Mouse (Mus musculus): ENCODE results near the gene 4930402F06Rik. TPM values are rescaled to one million over a fixed set of nuclear protein-coding genes. Genes with fewer than 3 reads are reported as not detected.

The 4930402F06Rik gene
- polyA plus RNA-seq, 1 experiment: not detected

GRCm38 (mm10) chr2:35419671-35420070 is 22.7 kb upstream of the 4930402F06Rik start:
- H3K27me3 ChIP-seq (replicated peaks): no peaks in the 10 kb centered on the region
- H3K4me3 ChIP-seq (replicated peaks): no peak overlapping the region
- H3K36me3 ChIP-seq (replicated peaks; ENCODE audit: low read length): peaks cover 99% of the 10 kb centered on the region
- TF ChIP-seq GATA1 (IDR thresholded peaks at IDR 0.05; ENCODE audit: borderline replicate concordance, low read length) (no peak), FLI1 (IDR thresholded peaks at IDR 0.05; ENCODE audit: low read length) (no peak)
- peaks cover 92% of the 10 kb centered on the region for H3K4me1 ChIP-seq
- peaks cover 11% of the 10 kb centered on the region; the same call in 1 of the 2 replicates for H3K9me3 ChIP-seq

- H3K27me3 ChIP-seq (replicated peaks): no peaks in the 10 kb centered on the region
- H3K4me3 ChIP-seq (replicated peaks): no peak overlapping the region
- peaks cover 11% of the 10 kb centered on the region; the same call in 1 of the 2 replicates for H3K9me3 ChIP-seq
- TF ChIP-seq GATA1 (IDR thresholded peaks at IDR 0.05; ENCODE audit: borderline replicate concordance, low read length): no peak
- no peak for TF ChIP-seq FLI1 (IDR thresholded peaks at IDR 0.05; ENCODE audit: low read length)
- H3K36me3 ChIP-seq (replicated peaks; ENCODE audit: low read length): peaks cover 99% of the 10 kb centered on the region
- peaks cover 93% of the 10 kb centered on the region for H3K4me1 ChIP-seq
These were observed 22.3 kb upstream of the 4930402F06Rik start for GRCm38 (mm10) chr2:35419243-35419642.

- H3K27me3 ChIP-seq (replicated peaks): no peaks in the 10 kb centered on the region
- TF ChIP-seq FLI1 (IDR thresholded peaks at IDR 0.05; ENCODE audit: low read length) (no peak), GATA1 (IDR thresholded peaks at IDR 0.05; ENCODE audit: borderline replicate concordance, low read length) (0 out of 3 replicates have a peak, but pooled peaks have one; percentile 30)
- peaks cover 11% of the 10 kb centered on the region; the same call in 1 of the 2 replicates for H3K9me3 ChIP-seq
- peaks cover 94% of the 10 kb centered on the region for H3K4me1 ChIP-seq
- H3K36me3 ChIP-seq (replicated peaks; ENCODE audit: low read length): peaks cover 99% of the 10 kb centered on the region
- H3K4me3 ChIP-seq (replicated peaks): peak overlapping the region; percentile 66
These were observed 20.3 kb upstream of the 4930402F06Rik start for GRCm38 (mm10) chr2:35417231-35417630.

- peaks cover 99% of the 10 kb centered on the region for H3K36me3 ChIP-seq (replicated peaks; ENCODE audit: low read length)
- H3K4me1 ChIP-seq: peaks cover 93% of the 10 kb centered on the region
- no peaks in the 10 kb centered on the region for H3K27me3 ChIP-seq (replicated peaks)
- H3K9me3 ChIP-seq: peaks cover 11% of the 10 kb centered on the region; the same call in 1 of the 2 replicates
- no peak overlapping the region for H3K4me3 ChIP-seq (replicated peaks)
- TF ChIP-seq GATA1 (IDR thresholded peaks at IDR 0.05; ENCODE audit: borderline replicate concordance, low read length): no peak
These were observed 19.5 kb upstream of the 4930402F06Rik start for GRCm38 (mm10) chr2:35416473-35416872.

GRCm38 (mm10) chr2:35412810-35413209 is 15.8 kb upstream of the 4930402F06Rik start:
- Histone ChIP-seq H3K36me3 (replicated peaks; ENCODE audit: low read length) (peaks cover 99% of the 10 kb centered on the region), H3K9me3 (no peaks in the 10 kb centered on the region), H3K4me1 (peaks cover 91% of the 10 kb centered on the region), H3K27me3 (replicated peaks) (no peaks in the 10 kb centered on the region), H3K4me3 (replicated peaks) (no peak overlapping the region)
- no peak for TF ChIP-seq GATA1 (IDR thresholded peaks at IDR 0.05; ENCODE audit: borderline replicate concordance, low read length)
- no peak for TF ChIP-seq FLI1 (IDR thresholded peaks at IDR 0.05; ENCODE audit: low read length)

- Histone ChIP-seq H3K36me3 (replicated peaks; ENCODE audit: low read length) (peaks cover 99% of the 10 kb centered on the region), H3K27me3 (replicated peaks) (no peaks in the 10 kb centered on the region), H3K9me3 (no peaks in the 10 kb centered on the region), H3K4me1 (peaks cover 91% of the 10 kb centered on the region), H3K4me3 (replicated peaks) (no peak overlapping the region)
- TF ChIP-seq FLI1 (IDR thresholded peaks at IDR 0.05; ENCODE audit: low read length): no peak
- TF ChIP-seq GATA1 (IDR thresholded peaks at IDR 0.05; ENCODE audit: borderline replicate concordance, low read length): no peak
These were observed 15.3 kb upstream of the 4930402F06Rik start for GRCm38 (mm10) chr2:35412246-35412645.

GRCm38 (mm10) chr2:35411640-35412190 is 14.7 kb upstream of the 4930402F06Rik start:
- Histone ChIP-seq H3K9me3 (no peaks in the 10 kb centered on the region), H3K4me1 (peaks cover 87% of the 10 kb centered on the region), H3K4me3 (replicated peaks) (no peak overlapping the region), H3K27me3 (replicated peaks) (no peaks in the 10 kb centered on the region), H3K36me3 (replicated peaks; ENCODE audit: low read length) (peaks cover 99% of the 10 kb centered on the region)
- TF ChIP-seq FLI1 (IDR thresholded peaks at IDR 0.05; ENCODE audit: low read length): no peak
- TF ChIP-seq GATA1 (IDR thresholded peaks at IDR 0.05; ENCODE audit: borderline replicate concordance, low read length): no peak

- H3K9me3 ChIP-seq: no peaks in the 10 kb centered on the region
- peaks cover 96% of the 10 kb centered on the region for H3K36me3 ChIP-seq (replicated peaks; ENCODE audit: low read length)
- TF ChIP-seq FLI1 (IDR thresholded peaks at IDR 0.05; ENCODE audit: low read length) (no peak), GATA1 (IDR thresholded peaks at IDR 0.05; ENCODE audit: borderline replicate concordance, low read length) (no peak)
- peaks cover 77% of the 10 kb centered on the region for H3K4me1 ChIP-seq
- H3K4me3 ChIP-seq (replicated peaks): no peak overlapping the region
- no peaks in the 10 kb centered on the region for H3K27me3 ChIP-seq (replicated peaks)
These were observed 12.5 kb upstream of the 4930402F06Rik start for GRCm38 (mm10) chr2:35409466-35409865.

- no peaks in the 10 kb centered on the region for H3K27me3 ChIP-seq (replicated peaks)
- no peak overlapping the region for H3K4me3 ChIP-seq (replicated peaks)
- no peak for TF ChIP-seq FLI1 (IDR thresholded peaks at IDR 0.05; ENCODE audit: low read length)
- no peak for TF ChIP-seq GATA1 (IDR thresholded peaks at IDR 0.05; ENCODE audit: borderline replicate concordance, low read length)
- H3K9me3 ChIP-seq: no peaks in the 10 kb centered on the region
- H3K4me1 ChIP-seq: peaks cover 71% of the 10 kb centered on the region
- peaks cover 96% of the 10 kb centered on the region for H3K36me3 ChIP-seq (replicated peaks; ENCODE audit: low read length)
These were observed 11.6 kb upstream of the 4930402F06Rik start for GRCm38 (mm10) chr2:35408409-35409110.

GRCm38 (mm10) chr2:35407878-35408277 is 10.9 kb upstream of the 4930402F06Rik start:
- H3K4me3 ChIP-seq (replicated peaks): peak overlapping the region; percentile 44
- TF ChIP-seq FLI1 (IDR thresholded peaks at IDR 0.05; ENCODE audit: low read length): no peak
- TF ChIP-seq GATA1 (IDR thresholded peaks at IDR 0.05; ENCODE audit: borderline replicate concordance, low read length): no peak
- no peaks in the 10 kb centered on the region for H3K27me3 ChIP-seq (replicated peaks)
- H3K36me3 ChIP-seq (replicated peaks; ENCODE audit: low read length): peaks cover 95% of the 10 kb centered on the region
- no peaks in the 10 kb centered on the region for H3K9me3 ChIP-seq
- H3K4me1 ChIP-seq: peaks cover 64% of the 10 kb centered on the region
